Mouse (Mus musculus): ENCODE measurements around the gene Pla2g4a.

- TF ChIP-seq CTCF (IDR thresholded peaks at IDR 0.05; ENCODE audit: control insufficient read depth, insufficient read depth, low read length) (no peak), POLR2A (IDR thresholded peaks at IDR 0.05; ENCODE audit: borderline replicate concordance, control insufficient read depth, low read depth, low read length) (no peak)
Measured at GRCm38 (mm10) chr1:149922219-149922618, 38.9 kb downstream of the Pla2g4a start.

Data from bone marrow, adult 2 months (tissue).